8 mouse cellular contexts compared by ENCODE assay signal in genomic region chr14:35074636-35075035, GRCm38 (mm10).
A peak's percentile ranks its signal among the peaks of the same experiment; 100 is the strongest.
DNase-seq lines count a peak whose midpoint lies in the region; ATAC-seq lines count a peak whose summit lies in the region.

No protein-coding gene starts in this region.

- H3K4me1 ChIP-seq in hindbrain, embryonic 11.5 days (replicated peaks; ENCODE audit: control insufficient read depth, insufficient read depth, low read length): no peaks in the 10 kb centered on the region
- no peaks in the 10 kb centered on the region for H3K4me1 ChIP-seq in hindbrain, embryonic 10.5 days (replicated peaks)

- no peaks in the 10 kb centered on the region for H3K27me3 ChIP-seq in hindbrain, embryonic 11.5 days (ENCODE audit: control insufficient read depth, insufficient read depth, low read length)
- H3K27me3 ChIP-seq in hindbrain, embryonic 10.5 days (ENCODE audit: insufficient read depth, poor library complexity, severe bottlenecking): no peaks in the 10 kb centered on the region

- DNase-seq in hindbrain, embryonic 11.5 days (ENCODE audit: low spot score): peak; percentile 10
- DNase-seq in hindbrain, embryonic 10.5 days (ENCODE audit: low spot score): no peak
- peak; percentile 30 to 39 for DNase-seq in cerebellum, postnatal 36 days
- DNase-seq in layer of hippocampus, adult 9-11 months: peak; percentile 83
- peak; percentile 41 to 60 for DNase-seq in right cerebral cortex, adult 2 months (ENCODE audit: low spot score in 2 of 2)
- DNase-seq in spleen, postnatal 14 days (ENCODE audit: low spot score in 2 of 2): no peak
- no peak for DNase-seq in urinary bladder, postnatal 4 days (ENCODE audit: low spot score in 2 of 2)
- DNase-seq in liver: no peak

- no peaks in the 10 kb centered on the region for H3K9me3 ChIP-seq in hindbrain, embryonic 11.5 days (ENCODE audit: control insufficient read depth, low read length)
- no peaks in the 10 kb centered on the region for H3K9me3 ChIP-seq in hindbrain, embryonic 10.5 days

- H3K27ac ChIP-seq in hindbrain, embryonic 11.5 days (ENCODE audit: low read depth, low read length): no peak overlapping the region
- H3K27ac ChIP-seq in hindbrain, embryonic 10.5 days: no peak overlapping the region

- H3K4me2 ChIP-seq in hindbrain, embryonic 11.5 days (replicated peaks; ENCODE audit: low read depth, low read length): no peak overlapping the region

- 77% methylated on average over 6 of the region's 6 CpGs for WGBS in hindbrain, embryonic 11.5 days
- 77% methylated on average over 6 of the region's 6 CpGs for WGBS in hindbrain, embryonic 10.5 days

- ATAC-seq in hindbrain, embryonic 11.5 days (ENCODE audit: low FRiP score): peak; percentile 64

- H3K36me3 ChIP-seq in hindbrain, embryonic 11.5 days (ENCODE audit: control insufficient read depth, insufficient read depth, low read length): no peaks in the 10 kb centered on the region
- no peaks in the 10 kb centered on the region for H3K36me3 ChIP-seq in hindbrain, embryonic 10.5 days

- H3K9ac ChIP-seq in hindbrain, embryonic 11.5 days (ENCODE audit: low read depth, low read length): no peak overlapping the region

- H3K4me3 ChIP-seq in hindbrain, embryonic 11.5 days (ENCODE audit: low read depth, low read length): no peak overlapping the region
- no peak overlapping the region for H3K4me3 ChIP-seq in hindbrain, embryonic 10.5 days

Comparison
In these comparisons a context has a peak if more than half of its experiments do, and no peak if none do; other contexts are left out.
1. DNase-seq: peak in hindbrain, embryonic 11.5 days (single experiment), cerebellum, postnatal 36 days (2 of 2), layer of hippocampus, adult 9-11 months (single experiment) and right cerebral cortex, adult 2 months (2 of 2); none in hindbrain, embryonic 10.5 days (single experiment), spleen, postnatal 14 days (0 of 2), urinary bladder, postnatal 4 days (0 of 2) and liver (single experiment).